Mouse (Mus musculus) hindbrain, embryonic 16.5 days (tissue): ENCODE measurements around the gene Tmem262. TPM values are rescaled to one million over a fixed set of nuclear protein-coding genes. Genes with fewer than 3 reads are reported as not detected.

ENCODE experiments used
- ATAC-seq: fragments of 200-750 bp; cut with Nextera tagmentation; 2 replicates; pipeline ENCODE4 v1.8.0; 2017; ENCODE audit warnings: moderate TSS enrichment, moderate library complexity
- H3K27ac ChIP-seq: fragments of 300-500 bp; sonication (generic); 2 replicates; pipeline ENCODE4 v1.5.1; 2014; ENCODE audit warnings: low read depth, mild to moderate bottlenecking, control low read depth, low read length, moderate library complexity
- H3K27me3 ChIP-seq: fragments of 300-500 bp; sonication (generic); replicated peaks from 2 replicates; pipeline ENCODE4 v1.6.1; 2014; ENCODE audit warnings: low read length; ENCODE audit not compliant: control insufficient read depth, insufficient read depth
- H3K36me3 ChIP-seq: fragments of 300-500 bp; sonication (generic); 2 replicates; pipeline ENCODE4 v1.6.1; 2014; ENCODE audit warnings: mild to moderate bottlenecking, low read length, moderate library complexity, mixed read lengths; ENCODE audit not compliant: control insufficient read depth, insufficient read depth
- H3K4me1 ChIP-seq: fragments of 300-500 bp; sonication (generic); 2 replicates; pipeline ENCODE4 v1.6.1; 2014; ENCODE audit warnings: low read depth, low read length; ENCODE audit not compliant: control insufficient read depth, insufficient read depth
- H3K4me2 ChIP-seq: fragments of 300-500 bp; sonication (generic); 2 replicates; pipeline ENCODE4 v1.6.1; 2014; ENCODE audit warnings: mild to moderate bottlenecking, low read length, control low read depth, moderate library complexity
- H3K4me3 ChIP-seq: fragments of 300-500 bp; sonication (generic); 2 replicates; pipeline ENCODE4 v1.5.1; 2014; ENCODE audit warnings: mild to moderate bottlenecking, low read length, control low read depth, moderate library complexity
- H3K9ac ChIP-seq: fragments of 300-500 bp; sonication (generic); 2 replicates; pipeline ENCODE4 v1.6.1; 2014; ENCODE audit warnings: low read depth, mild to moderate bottlenecking, control low read depth, low read length, moderate library complexity
- H3K9me3 ChIP-seq: fragments of 300-500 bp; sonication (generic); 2 replicates; pipeline ENCODE4 v1.6.1; 2014; ENCODE audit warnings: mild to moderate bottlenecking, low read length, moderate library complexity; ENCODE audit not compliant: control insufficient read depth
- WGBS: fragments of 180-500 bp; shearing (Covaris S2); extraction: QIAGEN DNeasy Blood & Tissue Kit; methylation state at CpG from one replicate; pipeline ENCODE4 v1.1.7; 2014; 5-methylcytosine and 5-hydroxymethylcytosine counted together
- polyA plus RNA-seq: library from polyadenylated mRNA; unstranded; fragments of >200 nt; fragmentation: Nextera tagmentation; extraction: Ambion mirVana; gene quantifications from 2 replicates; pipeline ENCODE4 v1.2.1, GENCODE M21; 2015

Tmem262 gene
- polyA plus RNA-seq, 1 experiment from 2014 or later: not detected

GRCm38 (mm10) chr19:6067724-6068415 is 12.0 kb upstream of the Tmem262 start, which contains the start of gene Tm7sf2:
TSS of gene Tm7sf2 (minus strand) at chr19:6068373.
- peaks cover 23% of the 10 kb centered on the region for H3K36me3 ChIP-seq
- peak; percentile 94 for ATAC-seq
- 8% methylated on average over 32 of the region's 33 CpGs for WGBS

GRCm38 (mm10) chr19:6068951-6069350 is 10.9 kb upstream of the Tmem262 start:
- Histone ChIP-seq H3K4me3 (no peak overlapping the region), H3K4me2 (no peak overlapping the region), H3K36me3 (peaks cover 28% of the 10 kb centered on the region), H3K4me1 (peaks cover 21% of the 10 kb centered on the region), H3K27me3 (no peaks in the 10 kb centered on the region), H3K27ac (no peak overlapping the region), H3K9ac (no peak overlapping the region), H3K9me3 (no peaks in the 10 kb centered on the region)
- WGBS: 79% methylated on average over 4 of the region's 4 CpGs
- ATAC-seq: no peak

More at GRCm38 (mm10) chr19:6067724-6068415, 12.0 kb upstream of the Tmem262 start, which contains the start of gene Tm7sf2:
- H3K4me1 ChIP-seq: peaks cover 27% of the 10 kb centered on the region
- no peaks in the 10 kb centered on the region for H3K9me3 ChIP-seq
- peak within 1 kb of the TSS; percentile 62 for H3K4me3 ChIP-seq
- peak within 1 kb of the TSS; percentile 79 for H3K9ac ChIP-seq
- H3K27ac ChIP-seq: peak within 1 kb of the TSS; percentile 92
- H3K27me3 ChIP-seq: no peaks in the 10 kb centered on the region
- peak within 1 kb of the TSS; percentile 89 for H3K4me2 ChIP-seq

DNA sequence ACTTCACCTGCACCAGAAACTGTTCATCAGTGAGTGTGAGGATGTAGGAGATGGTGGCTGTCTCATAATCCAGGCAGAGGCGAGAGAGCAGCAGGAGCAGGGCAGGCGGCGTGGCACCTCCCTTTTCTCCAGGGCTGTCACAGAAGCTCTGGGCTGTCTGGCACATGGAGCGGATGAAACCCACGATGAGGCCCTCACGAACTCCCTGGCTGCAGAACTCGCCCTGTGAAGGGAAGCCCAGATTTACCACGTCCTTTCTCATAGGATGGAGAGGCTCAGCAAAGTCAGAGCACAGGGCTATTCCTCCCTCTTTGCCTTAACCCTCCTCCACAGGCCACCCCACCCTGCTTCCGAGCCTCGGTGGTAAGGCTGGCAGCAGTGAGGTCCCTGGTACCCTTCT is 10.0 kb upstream of the Tmem262 start:
- no peak for ATAC-seq
- H3K27me3 ChIP-seq: no peaks in the 10 kb centered on the region
- H3K4me3 ChIP-seq: no peak overlapping the region
- peaks cover 20% of the 10 kb centered on the region for H3K4me1 ChIP-seq
- no peak overlapping the region for H3K27ac ChIP-seq
- WGBS: 96% methylated on average over 10 of the region's 10 CpGs
- no peak overlapping the region for H3K4me2 ChIP-seq
- peaks cover 28% of the 10 kb centered on the region for H3K36me3 ChIP-seq
- no peaks in the 10 kb centered on the region for H3K9me3 ChIP-seq
- H3K9ac ChIP-seq: no peak overlapping the region

GRCm38 (mm10) chr19:6070571-6071250 is 9.1 kb upstream of the Tmem262 start:
- 91% methylated on average over 31 of the region's 31 CpGs for WGBS
- Histone ChIP-seq H3K4me3 (no peak overlapping the region), H3K9me3 (no peaks in the 10 kb centered on the region), H3K36me3 (peaks cover 28% of the 10 kb centered on the region), H3K27me3 (no peaks in the 10 kb centered on the region), H3K9ac (no peak overlapping the region), H3K4me2 (no peak overlapping the region), H3K27ac (no peak overlapping the region), H3K4me1 (peaks cover 18% of the 10 kb centered on the region)
- no peak for ATAC-seq

DNA sequence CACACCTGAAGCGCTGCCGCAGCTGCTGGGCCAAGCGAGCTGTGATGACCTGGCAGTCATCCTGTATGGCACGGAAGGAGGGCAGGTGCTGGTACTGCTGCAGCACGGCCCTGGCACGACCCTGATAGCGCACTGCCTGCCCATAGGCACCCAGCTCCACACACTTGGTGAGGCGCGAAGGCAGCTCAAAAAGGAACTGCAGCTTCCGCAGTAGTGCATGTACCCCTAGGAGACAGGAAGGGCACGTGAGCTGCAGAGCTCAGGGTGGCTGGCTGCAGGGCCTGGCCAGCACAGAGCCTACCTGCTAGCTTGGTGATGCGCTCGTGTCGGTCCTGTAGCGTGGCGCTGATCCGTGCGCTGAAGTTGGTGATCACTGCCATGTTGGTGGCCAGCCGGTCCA is 8.6 kb upstream of the Tmem262 start:
- Histone ChIP-seq H3K9ac (no peak overlapping the region), H3K4me2 (no peak overlapping the region), H3K27me3 (no peaks in the 10 kb centered on the region), H3K27ac (no peak overlapping the region), H3K4me3 (no peak overlapping the region), H3K4me1 (peaks cover 17% of the 10 kb centered on the region), H3K9me3 (no peaks in the 10 kb centered on the region), H3K36me3 (peaks cover 28% of the 10 kb centered on the region)
- 95% methylated on average over 19 of the region's 19 CpGs for WGBS
- ATAC-seq: no peak

GRCm38 (mm10) chr19:6073889-6074288 is 5.9 kb upstream of the Tmem262 start:
- Histone ChIP-seq H3K36me3 (peaks cover 29% of the 10 kb centered on the region), H3K4me1 (peaks cover 6% of the 10 kb centered on the region), H3K4me3 (no peak overlapping the region), H3K27me3 (no peaks in the 10 kb centered on the region), H3K9ac (no peak overlapping the region), H3K4me2 (no peak overlapping the region), H3K9me3 (no peaks in the 10 kb centered on the region), H3K27ac (no peak overlapping the region)
- WGBS: 90% methylated on average over 5 of the region's 5 CpGs
- ATAC-seq: no peak

DNA sequence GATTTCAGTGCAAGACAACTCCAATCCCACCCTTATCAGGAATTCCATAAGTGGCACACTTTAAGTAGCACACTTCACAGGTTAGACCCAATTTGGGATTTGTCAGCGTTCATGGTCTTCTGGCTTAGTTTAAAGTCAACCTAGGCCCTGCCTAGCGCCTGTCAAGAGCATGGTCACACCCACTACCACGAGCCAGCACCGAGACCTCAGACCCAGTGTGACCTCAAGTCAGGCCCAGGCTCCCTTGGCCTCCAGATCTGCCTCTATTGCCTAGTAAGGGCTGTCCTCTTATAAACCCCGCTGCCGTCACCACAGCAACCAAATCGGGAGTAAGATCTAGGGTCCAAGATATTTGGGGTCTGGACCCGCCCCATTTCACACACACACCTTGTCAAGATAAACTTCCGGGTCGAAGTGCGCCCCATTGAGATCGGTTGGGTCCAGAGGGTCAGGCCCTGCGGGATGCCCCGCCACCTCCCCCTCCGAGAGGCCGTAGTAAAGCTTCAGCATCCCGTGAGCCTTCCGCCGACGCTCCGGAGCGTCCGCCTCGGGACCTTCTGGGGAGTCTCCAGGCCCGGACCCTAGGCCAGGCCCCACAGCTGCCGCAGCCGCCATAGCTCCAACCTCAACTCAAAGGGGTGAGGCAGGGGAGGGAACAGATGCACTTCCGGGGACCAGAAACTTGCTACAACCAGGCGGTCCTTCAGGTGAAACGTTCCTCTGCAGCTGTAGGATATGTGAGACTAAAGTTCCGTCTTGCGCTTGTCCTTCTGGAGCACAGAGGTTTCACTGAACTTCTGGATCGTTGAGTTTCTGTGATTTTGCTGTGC is 3.1 kb upstream of the Tmem262 start, which contains the start of gene Vps51:
Gene Vps51, minus strand, starts transcription at position 668 of the 830 bp plus-strand sequence.
- H3K9ac ChIP-seq: peak within 1 kb of the TSS; percentile 87
- no peaks in the 10 kb centered on the region for H3K9me3 ChIP-seq
- peak within 1 kb of the TSS; percentile 73 for H3K4me2 ChIP-seq
- peak within 1 kb of the TSS; percentile 76 for H3K4me3 ChIP-seq
- H3K27ac ChIP-seq: peak within 1 kb of the TSS; percentile 92
- H3K27me3 ChIP-seq: no peaks in the 10 kb centered on the region
- H3K36me3 ChIP-seq: peaks cover 19% of the 10 kb centered on the region
- peak; percentile 93 for ATAC-seq
- 1% methylated on average over 31 of the region's 33 CpGs for WGBS
- peaks cover 6% of the 10 kb centered on the region for H3K4me1 ChIP-seq

- Histone ChIP-seq H3K9ac (no peak within 1 kb of the TSS), H3K4me3 (no peak within 1 kb of the TSS), H3K9me3 (no peaks in the 10 kb centered on the region), H3K27me3 (no peaks in the 10 kb centered on the region), H3K4me1 (peaks cover 19% of the 10 kb centered on the region), H3K36me3 (peaks cover 15% of the 10 kb centered on the region), H3K27ac (no peak within 1 kb of the TSS), H3K4me2 (no peak within 1 kb of the TSS)
- 82% methylated on average over 9 of the region's 9 CpGs for WGBS
- no peak for ATAC-seq
These were observed 2.3 kb downstream of the Tmem262 start, which contains the start of gene Gm28374 for GRCm38 (mm10) chr19:6082156-6082555. TSS of gene Gm28374 (minus strand) at chr19:6082256.
